Mouse (Mus musculus): ENCODE results near the gene Slc27a3. TPM values are rescaled to one million over a fixed set of nuclear protein-coding genes. Genes with fewer than 3 reads are reported as not detected.
"Not testable (repeated sequence)": the region's sequence is repeated elsewhere in the genome, so short reads cannot be mapped to it uniquely, and the experiment has no call there.

The Slc27a3 gene
- total RNA-seq, 1 experiment from 2014 or later, result 146 TPM

- DNase-seq, result no peak
Observed at GRCm38 (mm10) chr3:90391004-90391403, 1.3 kb upstream of the Slc27a3 start.

- peak; percentile 68 for DNase-seq
Observed at GRCm38 (mm10) chr3:90388726-90389510, 820 bp downstream of the Slc27a3 start.

- no peak for DNase-seq
Observed at GRCm38 (mm10) chr3:90388192-90388591, 1.5 kb downstream of the Slc27a3 start.

GRCm38 (mm10) chr3:90387483-90387882 is 2.3 kb downstream of the Slc27a3 start:
- peak; percentile 65 for DNase-seq

- DNase-seq, result no peak
Observed at GRCm38 (mm10) chr3:90386817-90387216, 2.9 kb downstream of the Slc27a3 start.

- DNase-seq, result no peak
Observed at GRCm38 (mm10) chr3:90384851-90385375, 4.8 kb downstream of the Slc27a3 start.

- DNase-seq, result no peak
Observed at GRCm38 (mm10) chr3:90383690-90384089, 6.0 kb downstream of the Slc27a3 start.

GRCm38 (mm10) chr3:90381727-90382126 is 8.0 kb downstream of the Slc27a3 start:
- peak; percentile 84 for DNase-seq

GRCm38 (mm10) chr3:90378496-90378895 is 11.2 kb downstream of the Slc27a3 start:
- no peak for DNase-seq

GRCm38 (mm10) chr3:90376247-90376585 is 13.5 kb downstream of the Slc27a3 start:
- no peak for DNase-seq

- DNase-seq, result no peak
Observed at GRCm38 (mm10) chr3:90375562-90376246, 14.0 kb downstream of the Slc27a3 start.

GRCm38 (mm10) chr3:90374368-90374767 is 15.4 kb downstream of the Slc27a3 start:
- no peak for DNase-seq

GRCm38 (mm10) chr3:90373432-90374028 is 16.2 kb downstream of the Slc27a3 start:
- no peak for DNase-seq

GRCm38 (mm10) chr3:90372817-90373216 is 16.9 kb downstream of the Slc27a3 start:
- DNase-seq, result no peak

- DNase-seq, result no peak
Observed at GRCm38 (mm10) chr3:90371857-90372256, 17.9 kb downstream of the Slc27a3 start.

GRCm38 (mm10) chr3:90369041-90369440 is 20.7 kb downstream of the Slc27a3 start:
- no peak for DNase-seq

GRCm38 (mm10) chr3:90367001-90367632 is 22.6 kb downstream of the Slc27a3 start:
- no peak for DNase-seq

GRCm38 (mm10) chr3:90362346-90362745 is 27.4 kb downstream of the Slc27a3 start:
- no peak for DNase-seq

- no peak for DNase-seq
Observed at GRCm38 (mm10) chr3:90361476-90361875, 28.3 kb downstream of the Slc27a3 start.

GRCm38 (mm10) chr3:90359230-90359629 is 30.5 kb downstream of the Slc27a3 start:
- no peak for DNase-seq

- DNase-seq, result no peak
Observed at GRCm38 (mm10) chr3:90357959-90358358, 31.8 kb downstream of the Slc27a3 start.

- DNase-seq, result no peak
Observed at GRCm38 (mm10) chr3:90347847-90348246, 41.9 kb downstream of the Slc27a3 start.

- not testable (repeated sequence) for DNase-seq
Observed at GRCm38 (mm10) chr3:90342853-90343252, 46.9 kb downstream of the Slc27a3 start.

Data from adrenal gland, postnatal 25 days (tissue).